In genomic region chr12:25033662-25034337, GRCm38 (mm10) we compare ENCODE assay signal across 7 mouse cellular contexts. TPM values are rescaled to one million over a fixed set of nuclear protein-coding genes. Genes with fewer than 3 reads are reported as not detected.
DNase-seq lines count a peak whose midpoint lies in the region; ATAC-seq and TF ChIP-seq lines count a peak whose summit lies in the region.

No protein-coding gene starts in this region.

- no peaks in the 10 kb centered on the region for H3K9me3 ChIP-seq in lung, embryonic 14.5 days (ENCODE audit: low read depth, low read length)
- H3K9me3 ChIP-seq in embryonic facial prominence, embryonic 15.5 days (replicated peaks), result no peaks in the 10 kb centered on the region
- no peaks in the 10 kb centered on the region for H3K9me3 ChIP-seq in hindbrain, embryonic 13.5 days

- no peak for TF ChIP-seq CTCF in lung, embryonic 14.5 days (IDR thresholded peaks at IDR 0.05; ENCODE audit: low read depth)
- TF ChIP-seq CTCF in olfactory bulb, adult 2 months (IDR thresholded peaks at IDR 0.05; ENCODE audit: insufficient read depth, low read depth, low read length), result no peak

- peaks cover 7% of the 10 kb centered on the region; the same call in 1 of the 2 replicates for H3K4me1 ChIP-seq in lung, embryonic 14.5 days (ENCODE audit: insufficient read depth)
- H3K4me1 ChIP-seq in embryonic facial prominence, embryonic 15.5 days, result peaks cover 10% of the 10 kb centered on the region; the same call in 1 of the 2 replicates
- peaks cover 19% of the 10 kb centered on the region for H3K4me1 ChIP-seq in hindbrain, embryonic 13.5 days (replicated peaks)
- peaks cover 11% of the 10 kb centered on the region for H3K4me1 ChIP-seq in olfactory bulb, adult 2 months (ENCODE audit: control insufficient read depth, insufficient read depth, low read length)

- peak; percentile 72 for DNase-seq in lung, embryonic 14.5 days
- no peak for DNase-seq in lung, postnatal 14 days
- no peak for DNase-seq in lung, postnatal 4 days

- H3K27ac ChIP-seq in lung, embryonic 14.5 days (ENCODE audit: low read depth), result peak overlapping the region; percentile 65; the same call in 1 of the 2 replicates
- 0 out of 2 replicates have a peak overlapping the region, but pooled peaks have one; percentile 28 for H3K27ac ChIP-seq in embryonic facial prominence, embryonic 15.5 days (replicated peaks)
- peak overlapping the region; percentile 85; the same call in 1 of the 2 replicates for H3K27ac ChIP-seq in hindbrain, embryonic 13.5 days
- peak overlapping the region; percentile 88 for H3K27ac ChIP-seq in olfactory bulb, adult 2 months (ENCODE audit: insufficient read depth, low read depth, low read length)

- H3K36me3 ChIP-seq in lung, embryonic 14.5 days (ENCODE audit: insufficient read depth), result peaks cover 19% of the 10 kb centered on the region
- peaks cover 3% of the 10 kb centered on the region for H3K36me3 ChIP-seq in embryonic facial prominence, embryonic 15.5 days
- peaks cover 41% of the 10 kb centered on the region for H3K36me3 ChIP-seq in hindbrain, embryonic 13.5 days

- 22% methylated on average over 9 of the region's 9 CpGs for WGBS in lung, embryonic 14.5 days
- WGBS in embryonic facial prominence, embryonic 15.5 days, result 20% methylated on average over 9 of the region's 9 CpGs
- WGBS in hindbrain, embryonic 13.5 days, result 6% methylated on average over 9 of the region's 9 CpGs
- 8% methylated on average over 9 of the region's 9 CpGs for WGBS in olfactory bulb, adult 2 months

- H3K27me3 ChIP-seq in lung, embryonic 14.5 days (ENCODE audit: insufficient read depth, low read length), result no peaks in the 10 kb centered on the region
- H3K27me3 ChIP-seq in embryonic facial prominence, embryonic 15.5 days, result no peaks in the 10 kb centered on the region
- H3K27me3 ChIP-seq in hindbrain, embryonic 13.5 days, result no peaks in the 10 kb centered on the region

- H3K4me3 ChIP-seq in lung, embryonic 14.5 days (ENCODE audit: low read depth, low read length), result no peak overlapping the region
- no peak overlapping the region for H3K4me3 ChIP-seq in embryonic facial prominence, embryonic 15.5 days (replicated peaks)
- H3K4me3 ChIP-seq in hindbrain, embryonic 13.5 days, result no peak overlapping the region
- H3K4me3 ChIP-seq in olfactory bulb, adult 2 months (ENCODE audit: insufficient read depth, low read depth, low read length), result no peak overlapping the region

- peak overlapping the region; percentile 43 for H3K4me2 ChIP-seq in lung, embryonic 14.5 days
- H3K4me2 ChIP-seq in embryonic facial prominence, embryonic 15.5 days (replicated peaks), result no peak overlapping the region
- H3K4me2 ChIP-seq in hindbrain, embryonic 13.5 days, result no peak overlapping the region

- no peak for ATAC-seq in lung, embryonic 14.5 days (ENCODE audit: insufficient read depth)
- ATAC-seq in embryonic facial prominence, embryonic 15.5 days (ENCODE audit: insufficient number of reproducible peaks, low FRiP score, low TSS enrichment, low read depth), result no peak
- peak; percentile 80 for ATAC-seq in hindbrain, embryonic 13.5 days (ENCODE audit: low FRiP score)
- no peak for ATAC-seq in megakaryocyte, adult 5-6 weeks (ENCODE audit: poor library complexity, severe bottlenecking)

- no peak overlapping the region for H3K9ac ChIP-seq in lung, embryonic 14.5 days
- H3K9ac ChIP-seq in embryonic facial prominence, embryonic 15.5 days, result no peak overlapping the region
- no peak overlapping the region for H3K9ac ChIP-seq in hindbrain, embryonic 13.5 days

- TF ChIP-seq POLR2A in olfactory bulb, adult 2 months (IDR thresholded peaks at IDR 0.05; ENCODE audit: insufficient read depth, low read depth, low read length), result no peak

RNA-seq across cellular contexts. Expression of gene Kidins220, which starts 59.1 kb away (rescaled TPM):
- polyA plus RNA-seq in lung, embryonic 14.5 days (2014; fragmentation: Nextera tagmentation; extraction: Ambion mirVana), result 25.7 and 26.0 TPM in 2 replicates
- 26.1 and 26.8 TPM in 2 replicates for polyA plus RNA-seq in embryonic facial prominence, embryonic 15.5 days (2015; fragmentation: Nextera tagmentation; extraction: Ambion mirVana)
- polyA plus RNA-seq in hindbrain, embryonic 13.5 days (2015; fragmentation: Nextera tagmentation; extraction: Ambion mirVana), result 121 and 126 TPM in 2 replicates
- polyA plus RNA-seq in olfactory bulb, adult 2 months (2012; ENCODE audit: insufficient read depth, insufficient read length, low replicate concordance, missing spikeins), result 235 and 458 TPM in 2 replicates
- total RNA-seq in megakaryocyte, adult 5-6 weeks (2015), result 29.2 and 36.2 TPM in 2 replicates
- total RNA-seq in megakaryocyte, adult 5-6 weeks (2017), result 70.2 and 83.9 TPM in 2 replicates

Comparison
In these comparisons a context has a peak if more than half of its experiments do, and no peak if none do; other contexts are left out.
1. H3K27ac ChIP-seq: peak in every context shown above with its lines; median percentile 88 in olfactory bulb, adult 2 months; 85 in hindbrain, embryonic 13.5 days; 65 in lung, embryonic 14.5 days; 28 in embryonic facial prominence, embryonic 15.5 days.